13 mouse cellular contexts compared by ENCODE assay signal in genomic region chr17:4199698-4200153, GRCm38 (mm10).
DNase-seq lines count a peak whose midpoint lies in the region; ATAC-seq and TF ChIP-seq lines count a peak whose summit lies in the region.
"Had no signal": no experiment of that assay in that cellular context is flagged by ENCODE, and none has a peak within 500 bp of the region (broad histone marks: within the 10 kb centered on the region; RNA-seq: fewer than 3 reads in every experiment).

No protein-coding gene starts in this region.

- peak; percentile 8 for DNase-seq in gastrocnemius, adult 18-20 months (ENCODE audit: low spot score)
- no peak for DNase-seq in gastrocnemius, adult 8-10 months (ENCODE audit: low spot score in 2 of 2)
- peak; percentile 36 for DNase-seq in heart, postnatal 0 days (ENCODE audit: low spot score)
- DNase-seq in lung, postnatal 4 days = peak; percentile 72 to 90
- DNase-seq in adrenal gland, adult 8-10 months = no peak
- DNase-seq in frontal cortex, postnatal 14 days (ENCODE audit: low spot score in 2 of 2) = no peak
- DNase-seq in cerebellum, postnatal 10 days = no peak
- DNase-seq: cerebellum, postnatal 36 days; spleen, adult 18-20 months had no signal

- H3K9ac ChIP-seq in heart, postnatal 0 days (replicated peaks; ENCODE audit: low read depth, low read length) = no peak overlapping the region
- H3K9ac ChIP-seq in kidney, embryonic 15.5 days = no peak overlapping the region
- H3K9ac ChIP-seq: hindbrain, embryonic 14.5 days; neural tube, embryonic 15.5 days had no signal

- no peak overlapping the region for H3K27ac ChIP-seq in heart, postnatal 0 days (ENCODE audit: low read depth)
- peak overlapping the region; percentile 64 for H3K27ac ChIP-seq in kidney, embryonic 15.5 days
- H3K27ac ChIP-seq: hindbrain, embryonic 14.5 days; left cerebral cortex, adult 2 months; neural tube, embryonic 15.5 days had no signal

- 58% methylated on average over 2 of the region's 2 CpGs for WGBS in heart, postnatal 0 days
- WGBS in kidney, embryonic 15.5 days = 59% methylated on average over 2 of the region's 2 CpGs

- H3K27me3 ChIP-seq in heart, postnatal 0 days (ENCODE audit: control insufficient read depth, insufficient read depth, low read length) = no peaks in the 10 kb centered on the region
- no peaks in the 10 kb centered on the region for H3K27me3 ChIP-seq in kidney, embryonic 15.5 days
- H3K27me3 ChIP-seq: neural tube, embryonic 15.5 days had no signal

- no peak for TF ChIP-seq EP300 in heart, postnatal 0 days (IDR thresholded peaks at IDR 0.05; ENCODE audit: low read depth)

- H3K4me2 ChIP-seq in heart, postnatal 0 days (ENCODE audit: low read depth, low read length) = no peak overlapping the region
- no peak overlapping the region for H3K4me2 ChIP-seq in kidney, embryonic 15.5 days
- H3K4me2 ChIP-seq: hindbrain, embryonic 14.5 days; neural tube, embryonic 15.5 days had no signal

- ATAC-seq in heart, postnatal 0 days (ENCODE audit: insufficient read depth, low read depth) = peak; percentile 64
- peak; percentile 84 for ATAC-seq in kidney, embryonic 15.5 days (replicated peaks; ENCODE audit: low FRiP score)

- no peak for TF ChIP-seq CTCF in heart, postnatal 0 days (IDR thresholded peaks at IDR 0.05; ENCODE audit: low read depth)

- H3K4me1 ChIP-seq in heart, postnatal 0 days (ENCODE audit: control insufficient read depth, insufficient read depth) = no peaks in the 10 kb centered on the region
- H3K4me1 ChIP-seq in kidney, embryonic 15.5 days = peaks cover 15% of the 10 kb centered on the region
- H3K4me1 ChIP-seq: neural tube, embryonic 15.5 days had no signal

- no peaks in the 10 kb centered on the region for H3K36me3 ChIP-seq in heart, postnatal 0 days (replicated peaks; ENCODE audit: control insufficient read depth, insufficient read depth, low read length)
- H3K36me3 ChIP-seq in kidney, embryonic 15.5 days = no peaks in the 10 kb centered on the region
- H3K36me3 ChIP-seq: neural tube, embryonic 15.5 days had no signal

- no peak overlapping the region for H3K4me3 ChIP-seq in heart, postnatal 0 days (ENCODE audit: low read depth, low read length)
- H3K4me3 ChIP-seq in kidney, embryonic 15.5 days (replicated peaks) = no peak overlapping the region
- H3K4me3 ChIP-seq: left cerebral cortex, adult 2 months; neural tube, embryonic 15.5 days had no signal

- no peaks in the 10 kb centered on the region for H3K9me3 ChIP-seq in heart, postnatal 0 days (replicated peaks; ENCODE audit: control insufficient read depth, low read length)
- H3K9me3 ChIP-seq in kidney, embryonic 15.5 days (replicated peaks) = no peaks in the 10 kb centered on the region
- H3K9me3 ChIP-seq: neural tube, embryonic 15.5 days had no signal

Comparison
In these comparisons a context has a peak if more than half of its experiments do, and no peak if none do; other contexts are left out.
1. DNase-seq: peak in gastrocnemius, adult 18-20 months (single experiment), heart, postnatal 0 days (single experiment) and lung, postnatal 4 days (2 of 2); none in gastrocnemius, adult 8-10 months (0 of 2), adrenal gland, adult 8-10 months (single experiment), frontal cortex, postnatal 14 days (0 of 2) and cerebellum, postnatal 10 days (0 of 2).